Mouse (Mus musculus) left cerebral cortex, postnatal 25 days (tissue): ENCODE results near the gene Ankrd11. TPM values are rescaled to one million over a fixed set of nuclear protein-coding genes. Genes with fewer than 3 reads are reported as not detected.
A peak's percentile ranks its signal among the peaks of the same experiment; 100 is the strongest.
"Not testable (repeated sequence)": the region's sequence is repeated elsewhere in the genome, so short reads cannot be mapped to it uniquely, and the experiment has no call there.

Experiments used
- DNase-seq, 2 experiments: peaks; one replicate each; pipeline ENCODE4 v3.0.0; 2022; ENCODE audit warnings: low spot score in 2 of 2, mixed read lengths in 1 of 2
- intact Hi-C: fragments of 180-260 bp; cut with DNase I; formaldehyde crosslinking; loops from one replicate; pipeline ENCODE4 v1.15.1; 2025
- total RNA-seq, 2 experiments: library from RNA; stranded (reverse); gene quantifications; 2 replicates each; pipeline ENCODE4 v1.2.3; 2021

Ankrd11 gene
- total RNA-seq, 2 experiments from 2014 or later = 147 to 152 TPM

DNA sequence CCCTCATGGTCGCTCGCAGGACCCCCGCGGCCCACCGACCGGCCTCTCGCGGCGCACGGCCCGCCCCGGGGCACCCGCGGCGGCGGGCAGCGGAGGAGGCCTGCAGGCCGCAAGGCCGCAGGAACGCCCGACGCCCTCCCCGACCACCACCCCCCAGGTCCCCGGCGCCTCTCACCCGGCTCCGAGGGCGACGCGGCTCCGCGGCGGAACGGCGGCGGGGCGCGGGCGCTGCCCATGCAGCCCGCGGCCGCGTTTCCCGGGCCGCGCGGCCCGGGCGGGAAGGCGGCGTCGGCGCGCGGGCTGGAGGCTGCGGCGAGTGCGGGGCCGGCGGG is 337 bp downstream of the Ankrd11 start:
- intact Hi-C loops = loop anchor here (1.0 to 2.0 kb wide), 3 partner anchors 24 to 135 kb away; partner anchors contain the start of gene Rpl13

GRCm38 (mm10) chr8:123041008-123041773 is 886 bp downstream of the Ankrd11 start:
- intact Hi-C loops = no loop called here
- DNase-seq = peak; percentile 47 to 50

More for the DNA sequence above, 337 bp downstream of the Ankrd11 start:
- DNase-seq = peak in 1 of 2 experiments; percentile 45

- intact Hi-C loops = no loop called here
- no peak for DNase-seq
Measured at GRCm38 (mm10) chr8:123040110-123040650, 1.9 kb downstream of the Ankrd11 start.

GRCm38 (mm10) chr8:123039376-123040109 is 2.5 kb downstream of the Ankrd11 start:
- DNase-seq = no peak
- intact Hi-C loops = no loop called here

DNA sequence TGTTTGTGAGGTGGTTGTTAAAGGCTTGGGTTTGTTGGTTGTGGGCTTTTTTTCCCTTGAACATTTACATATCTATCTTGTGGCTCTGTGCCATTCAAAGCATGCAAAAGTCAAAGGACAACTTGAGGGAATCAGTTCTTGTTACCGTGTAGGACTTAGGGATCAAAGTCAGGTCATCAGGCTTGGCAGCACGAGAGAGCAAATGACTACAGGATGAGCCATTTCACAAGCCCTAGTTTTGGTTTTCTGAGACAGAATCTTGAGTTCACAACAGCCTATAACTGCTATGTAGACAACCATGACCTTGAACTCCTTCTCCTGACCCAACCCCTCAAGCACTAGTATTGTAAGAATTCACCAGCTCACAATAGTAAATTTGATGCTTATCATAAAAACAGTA is 3.7 kb downstream of the Ankrd11 start:
- intact Hi-C loops = no loop called here
- DNase-seq = no peak

GRCm38 (mm10) chr8:123037487-123037886 is 4.6 kb downstream of the Ankrd11 start:
- intact Hi-C loops = no loop called here
- no peak for DNase-seq

DNA sequence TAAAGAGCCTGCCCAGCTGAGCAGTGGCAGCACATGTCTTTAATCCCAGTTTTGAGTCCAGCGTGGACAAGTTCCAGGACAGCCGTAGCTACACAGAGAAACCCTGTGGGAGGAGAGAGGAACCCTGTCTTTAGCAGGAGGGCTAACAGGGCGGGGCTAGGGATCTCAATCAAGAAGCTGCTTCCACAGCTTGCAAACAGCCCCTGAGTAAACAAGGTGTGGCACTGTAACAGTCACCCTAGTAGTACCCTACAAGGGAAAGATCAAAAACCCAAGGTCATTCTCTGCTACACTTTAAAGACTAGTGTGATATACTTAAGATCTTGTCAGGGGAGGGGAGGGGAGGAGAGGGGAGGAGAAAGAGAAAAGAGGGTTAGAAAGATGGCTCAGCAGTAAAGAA is 5.1 kb downstream of the Ankrd11 start:
- intact Hi-C loops = no loop called here
- no peak for DNase-seq

DNA sequence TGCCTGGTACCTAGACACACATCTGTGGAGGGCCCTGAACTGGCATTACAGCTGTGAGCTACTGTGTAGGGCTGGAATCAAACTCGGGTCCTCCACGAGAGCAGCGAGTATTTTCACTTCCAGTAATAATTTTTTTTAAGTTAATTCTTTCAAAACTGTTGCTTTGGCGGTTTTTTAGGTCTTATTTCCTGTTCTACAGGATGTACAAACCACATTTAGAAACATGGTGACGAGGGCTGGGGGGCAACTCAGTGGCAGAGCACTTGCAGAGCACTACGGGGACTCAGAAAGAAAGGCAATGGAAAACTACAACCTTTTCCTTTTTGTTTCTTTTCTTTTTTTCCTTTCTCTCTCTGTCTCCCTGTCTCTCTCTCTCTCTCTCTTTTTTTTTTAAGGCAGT is 7.9 kb downstream of the Ankrd11 start:
- intact Hi-C loops = no loop called here
- no peak for DNase-seq

GRCm38 (mm10) chr8:123033431-123033830 is 8.6 kb downstream of the Ankrd11 start:
- intact Hi-C loops = no loop called here
- DNase-seq = no peak

- DNase-seq = no peak
- intact Hi-C loops = no loop called here
Measured at GRCm38 (mm10) chr8:123032730-123033129, 9.3 kb downstream of the Ankrd11 start.

GRCm38 (mm10) chr8:123031321-123031978 is 10.6 kb downstream of the Ankrd11 start:
- intact Hi-C loops = no loop called here
- DNase-seq = no peak

GRCm38 (mm10) chr8:123030091-123030490 is 12.0 kb downstream of the Ankrd11 start:
- intact Hi-C loops, DNase-seq: not testable (repeated sequence)

DNA sequence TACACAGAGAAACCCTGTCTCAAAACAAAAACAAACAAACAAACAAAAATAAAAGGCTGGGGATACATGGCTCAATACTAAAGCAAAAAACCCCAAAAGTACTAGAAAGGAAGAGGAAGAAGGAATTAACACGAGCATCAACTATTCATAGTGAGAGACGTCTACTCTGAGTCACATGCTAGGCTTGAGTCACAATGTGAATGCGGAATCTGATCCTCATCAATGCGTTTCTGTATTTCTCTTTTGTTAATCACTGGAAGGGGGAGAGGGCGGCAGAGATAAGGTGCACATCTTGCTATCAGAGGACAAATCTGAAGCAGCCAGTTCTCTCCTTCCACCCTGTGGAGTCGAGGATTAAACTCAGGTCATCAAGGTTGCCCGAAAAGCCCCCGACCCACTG is 14.3 kb downstream of the Ankrd11 start:
- DNase-seq = no peak
- intact Hi-C loops = no loop called here

DNA sequence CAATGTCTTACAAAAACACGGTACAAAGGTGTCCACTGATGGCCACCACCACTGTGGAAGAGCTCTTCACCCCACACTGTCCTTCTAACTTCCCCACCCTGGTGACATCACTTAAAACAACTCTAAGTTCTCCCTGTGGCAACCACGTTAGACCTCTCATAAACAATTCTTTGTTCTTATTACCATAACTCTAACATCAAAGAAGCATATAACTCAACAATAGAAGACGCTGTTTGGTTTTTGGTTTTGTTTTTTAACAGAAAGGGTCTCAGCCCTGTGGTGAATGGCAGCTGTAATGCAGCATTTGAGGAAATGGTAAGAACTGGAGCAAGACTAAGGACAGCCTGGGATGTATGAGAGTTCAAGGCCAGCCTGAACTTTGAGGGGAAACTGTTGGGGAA is 16.1 kb downstream of the Ankrd11 start:
- DNase-seq = no peak
- intact Hi-C loops = no loop called here

- intact Hi-C loops = no loop called here
- DNase-seq = no peak
Measured at GRCm38 (mm10) chr8:123024226-123024625, 17.9 kb downstream of the Ankrd11 start.

DNA sequence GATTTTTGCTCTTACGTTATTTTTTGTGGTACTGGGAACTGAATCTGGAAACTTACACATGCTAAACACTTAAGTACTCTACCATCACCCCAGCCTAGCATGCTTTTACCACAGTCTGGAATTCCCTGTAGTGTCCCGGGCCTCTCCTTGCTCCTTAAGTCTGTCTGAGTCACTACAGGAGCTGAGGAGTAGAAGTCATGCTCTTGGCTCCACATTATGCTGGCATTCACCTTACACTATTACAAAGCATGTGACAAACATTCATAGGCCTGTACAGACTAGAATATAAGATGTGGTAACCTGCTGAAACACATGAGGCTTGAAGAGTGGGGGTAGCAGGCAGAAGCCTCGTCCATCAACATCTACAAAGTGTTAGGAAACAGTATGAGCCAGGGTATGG is 19.4 kb downstream of the Ankrd11 start:
- intact Hi-C loops = no loop called here

DNA sequence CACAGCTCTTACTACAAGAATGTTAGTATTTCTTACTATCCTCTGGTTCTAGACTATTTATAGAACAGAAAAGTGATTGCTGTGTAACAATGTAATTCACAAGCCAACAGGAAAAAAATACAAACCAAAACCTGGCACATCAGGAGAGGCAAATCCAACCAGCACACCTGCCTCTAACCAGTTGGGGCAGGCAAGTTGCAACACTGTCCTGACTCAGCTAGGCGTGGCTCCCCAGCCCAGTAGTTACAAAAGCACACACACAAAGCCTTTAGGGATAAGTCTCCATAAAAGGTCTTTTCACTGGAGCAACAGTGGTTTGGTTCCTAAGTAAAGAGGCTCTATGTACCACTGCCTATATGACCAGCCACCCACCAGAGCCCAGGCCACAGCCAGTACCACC is 20.8 kb downstream of the Ankrd11 start:
- DNase-seq = no peak
- intact Hi-C loops = no loop called here

More for the DNA sequence above, 19.4 kb downstream of the Ankrd11 start:
- DNase-seq = no peak

- DNase-seq = no peak
- intact Hi-C loops = no loop called here
Measured at GRCm38 (mm10) chr8:123020859-123021258, 21.2 kb downstream of the Ankrd11 start.

DNA sequence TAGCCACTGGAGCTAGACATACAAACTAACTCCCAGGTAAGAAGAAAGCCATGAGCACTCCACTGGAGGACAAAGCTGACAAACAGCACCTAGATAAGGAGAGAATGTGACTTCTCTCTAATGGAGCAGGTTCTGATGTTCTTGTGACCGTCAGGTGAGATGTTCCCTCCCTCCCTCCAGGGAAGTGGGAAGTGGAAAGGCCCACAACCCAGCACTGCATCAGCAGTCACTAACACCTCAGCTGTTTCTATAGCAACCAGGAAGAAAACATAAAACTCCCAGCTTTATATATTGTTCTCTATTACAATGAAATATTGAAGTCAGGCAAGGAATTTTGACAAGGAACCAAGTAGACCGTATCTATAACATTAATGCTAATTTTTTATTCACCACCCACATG is 22.0 kb downstream of the Ankrd11 start:
- intact Hi-C loops = no loop called here
- DNase-seq = no peak

DNA sequence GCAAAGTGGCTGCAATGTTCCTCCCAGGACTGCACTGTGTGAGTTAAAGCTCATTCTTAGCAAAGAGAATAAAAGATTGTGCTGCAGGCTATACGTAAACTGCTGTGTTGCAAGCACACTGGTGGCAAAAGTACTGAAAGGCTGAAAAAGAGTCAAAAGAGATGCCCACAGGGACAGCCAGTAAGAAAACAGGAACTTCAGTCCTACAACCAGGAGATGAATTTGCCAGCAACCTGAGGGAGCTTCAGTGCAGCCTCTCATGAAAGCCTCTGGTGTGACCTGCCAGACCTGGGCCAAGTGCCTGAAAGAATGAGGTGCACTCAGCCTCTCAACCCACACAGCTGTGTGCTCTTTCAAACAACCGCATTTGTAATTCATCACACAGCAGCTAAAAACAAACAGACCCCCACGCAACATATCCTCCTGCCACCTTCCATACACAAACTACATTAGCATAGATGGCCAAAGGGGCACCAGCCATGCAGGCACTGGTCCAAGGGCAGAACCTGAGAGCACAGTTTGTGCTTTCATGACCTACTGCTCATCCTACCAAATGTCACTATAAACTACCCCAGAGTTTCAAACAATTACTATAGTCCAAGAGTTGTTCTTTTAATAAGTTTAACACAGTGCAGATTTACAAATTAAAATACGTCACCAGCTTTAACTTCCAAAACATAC is 23.5 kb downstream of the Ankrd11 start:
- intact Hi-C loops = no loop called here
- DNase-seq = no peak
